ENCODE assay signal across 9 mouse cellular contexts in the genomic region with DNA sequence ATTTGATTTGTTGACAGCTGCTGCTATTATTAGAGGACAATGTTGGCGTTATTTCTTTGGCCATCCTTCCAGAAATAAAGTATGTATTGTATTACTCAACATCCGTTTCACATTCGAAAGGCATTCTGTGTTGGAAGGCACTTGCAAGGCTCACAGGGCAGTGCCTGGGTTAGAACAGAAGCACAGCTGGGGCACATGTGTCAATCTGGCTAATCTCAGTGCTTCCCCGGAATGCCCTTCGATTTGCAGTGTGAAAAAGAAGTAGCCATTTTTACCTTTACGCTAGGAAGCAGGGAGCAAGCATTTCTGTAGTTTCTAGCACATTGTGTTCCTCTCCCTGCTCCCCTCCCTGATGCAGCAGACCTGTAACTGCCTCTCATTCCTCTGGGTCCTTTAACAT. TPM values are rescaled to one million over a fixed set of nuclear protein-coding genes. Genes with fewer than 3 reads are reported as not detected.
DNase-seq lines count a peak whose midpoint lies in the region; ATAC-seq and TF ChIP-seq lines count a peak whose summit lies in the region.
"Had no signal": no experiment of that assay in that cellular context is flagged by ENCODE, and none has a peak within 500 bp of the region (broad histone marks: within the 10 kb centered on the region; RNA-seq: fewer than 3 reads in every experiment).

No protein-coding gene starts in this region.

- peak overlapping the region; percentile 29; the same call in 1 of the 2 replicates for H3K27ac ChIP-seq in kidney, embryonic 16.5 days (ENCODE audit: low read length)
- peak overlapping the region; percentile 37; the same call in 1 of the 2 replicates for H3K27ac ChIP-seq in lung, embryonic 14.5 days (ENCODE audit: low read depth)
- H3K27ac ChIP-seq: hindbrain, embryonic 10.5 days had no signal

- no peak overlapping the region for H3K9ac ChIP-seq in kidney, embryonic 16.5 days (replicated peaks; ENCODE audit: low read length)
- H3K9ac ChIP-seq in lung, embryonic 14.5 days = no peak overlapping the region

- no peak for TF ChIP-seq CTCF in lung, embryonic 14.5 days (IDR thresholded peaks at IDR 0.05; ENCODE audit: low read depth)

- H3K27me3 ChIP-seq in kidney, embryonic 16.5 days (ENCODE audit: insufficient read depth, low read length) = no peaks in the 10 kb centered on the region
- H3K27me3 ChIP-seq in lung, embryonic 14.5 days (ENCODE audit: insufficient read depth, low read length) = no peaks in the 10 kb centered on the region

- ATAC-seq in kidney, embryonic 16.5 days (ENCODE audit: low FRiP score, low TSS enrichment) = no peak
- no peak for ATAC-seq in lung, embryonic 14.5 days (ENCODE audit: insufficient read depth)
- ATAC-seq in frontal cortex, adult (ENCODE audit: low TSS enrichment) = no peak

- H3K9me3 ChIP-seq in kidney, embryonic 16.5 days (ENCODE audit: low read length) = no peaks in the 10 kb centered on the region
- no peaks in the 10 kb centered on the region for H3K9me3 ChIP-seq in lung, embryonic 14.5 days (ENCODE audit: low read depth, low read length)
- H3K9me3 ChIP-seq: hindbrain, embryonic 10.5 days had no signal

- peaks cover 24% of the 10 kb centered on the region for H3K4me1 ChIP-seq in kidney, embryonic 16.5 days (ENCODE audit: insufficient read depth, low read length)
- peaks cover 10% of the 10 kb centered on the region; the same call in 1 of the 2 replicates for H3K4me1 ChIP-seq in lung, embryonic 14.5 days (ENCODE audit: insufficient read depth)

- no peak for DNase-seq in kidney, adult 11 months
- DNase-seq in Muller cell, postnatal 12 days (ENCODE audit: inconsistent ontology term) = peak; percentile 69
- DNase-seq in heart, adult 9 months (ENCODE audit: low spot score in 2 of 2) = peak; percentile 34 to 48
- peak; percentile 37 for DNase-seq in lung, embryonic 14.5 days
- no peak for DNase-seq in neural tube, embryonic 10.5 days (ENCODE audit: extremely low spot score, low spot score)
- no peak for DNase-seq in gastrocnemius, postnatal 4 days (ENCODE audit: low spot score in 2 of 2)

- H3K36me3 ChIP-seq in kidney, embryonic 16.5 days (ENCODE audit: insufficient read depth, low read length) = no peaks in the 10 kb centered on the region
- no peaks in the 10 kb centered on the region for H3K36me3 ChIP-seq in lung, embryonic 14.5 days (ENCODE audit: insufficient read depth)
- H3K36me3 ChIP-seq: hindbrain, embryonic 10.5 days had no signal

- 70% methylated on average over 6 of the region's 6 CpGs for whole genome bisulfite sequencing in kidney, embryonic 16.5 days
- WGBS in lung, embryonic 14.5 days = 48% methylated on average over 6 of the region's 6 CpGs

- no peak overlapping the region for H3K4me2 ChIP-seq in kidney, embryonic 16.5 days (replicated peaks; ENCODE audit: low read depth, low read length)
- H3K4me2 ChIP-seq in lung, embryonic 14.5 days = peak overlapping the region; percentile 49; the same call in 1 of the 2 replicates

- no peak overlapping the region for H3K4me3 ChIP-seq in kidney, embryonic 16.5 days (ENCODE audit: low read length)
- no peak overlapping the region for H3K4me3 ChIP-seq in lung, embryonic 14.5 days (ENCODE audit: low read depth, low read length)
- H3K4me3 ChIP-seq: hindbrain, embryonic 10.5 days had no signal

RNA-seq across cellular contexts. Expression of a gene that starts 2.5 kb away (rescaled TPM):
- 11.5 and 11.8 TPM in 2 replicates for polyA plus RNA-seq in kidney, embryonic 16.5 days (2015; fragmentation: Nextera tagmentation; extraction: Ambion mirVana)
- 15.5 and 15.9 TPM in 2 replicates for polyA plus RNA-seq in lung, embryonic 14.5 days (2014; fragmentation: Nextera tagmentation; extraction: Ambion mirVana)
- 1 to 10 TPM; 5.2 to 5.7 TPM for total RNA-seq in gastrocnemius, postnatal 4 days (2021)

RNA-seq across cellular contexts. Expression of a gene that starts 25.7 kb away (rescaled TPM):
- polyA plus RNA-seq in kidney, embryonic 16.5 days (2015; fragmentation: Nextera tagmentation; extraction: Ambion mirVana) = 36.0 TPM in 2 replicates
- 44.8 and 45.6 TPM in 2 replicates for polyA plus RNA-seq in lung, embryonic 14.5 days (2014; fragmentation: Nextera tagmentation; extraction: Ambion mirVana)
- 10 to 100 TPM; 20.3 to 20.6 TPM for total RNA-seq in gastrocnemius, postnatal 4 days (2021)

RNA-seq across cellular contexts. Expression of a gene that starts 30.3 kb away (rescaled TPM):
- polyA plus RNA-seq in kidney, embryonic 16.5 days (2015; fragmentation: Nextera tagmentation; extraction: Ambion mirVana) = 2.8 and 3.8 TPM in 2 replicates
- polyA plus RNA-seq in lung, embryonic 14.5 days (2014; fragmentation: Nextera tagmentation; extraction: Ambion mirVana) = 0.26 and 0.65 TPM in 2 replicates
- 1 to 10 TPM in 1 of 2 experiments, under 1 TPM in 1; 0.65 to 1.3 TPM for total RNA-seq in gastrocnemius, postnatal 4 days (2021)

RNA-seq across cellular contexts. Expression of a gene that starts 48.7 kb away (rescaled TPM):
- polyA plus RNA-seq in kidney, embryonic 16.5 days (2015; fragmentation: Nextera tagmentation; extraction: Ambion mirVana) = 0.16 and 0.18 TPM in 2 replicates
- polyA plus RNA-seq in lung, embryonic 14.5 days (2014; fragmentation: Nextera tagmentation; extraction: Ambion mirVana) = 0.18 and 0.49 TPM in 2 replicates
- under 1 TPM in 1 of 2 experiments, not detected in 1; 0.44 TPM for total RNA-seq in gastrocnemius, postnatal 4 days (2021)
- polyA plus RNA-seq: hindbrain, embryonic 10.5 days had no signal

RNA-seq across cellular contexts. Expression of a gene that starts 54.7 kb away (rescaled TPM):
- 1.1 and 1.8 TPM in 2 replicates for polyA plus RNA-seq in kidney, embryonic 16.5 days (2015; fragmentation: Nextera tagmentation; extraction: Ambion mirVana)
- not detected in 2 replicates for polyA plus RNA-seq in lung, embryonic 14.5 days (2014; fragmentation: Nextera tagmentation; extraction: Ambion mirVana)
- total RNA-seq in gastrocnemius, postnatal 4 days (2021) = under 1 TPM; 0.34 to 0.37 TPM
- polyA plus RNA-seq: hindbrain, embryonic 10.5 days had no signal

Comparison
In these comparisons a context has a peak if more than half of its experiments do, and no peak if none do; other contexts are left out.
1. DNase-seq: peak in Muller cell, postnatal 12 days (single experiment), heart, adult 9 months (2 of 2) and lung, embryonic 14.5 days (single experiment); none in kidney, adult 11 months (single experiment), neural tube, embryonic 10.5 days (single experiment) and gastrocnemius, postnatal 4 days (0 of 2).